Mouse (Mus musculus) T-cell, adult 66 days (primary cell): Measurements from ENCODE around the gene Mttp. TPM values are rescaled to one million over a fixed set of nuclear protein-coding genes. Genes with fewer than 3 reads are reported as not detected.

Experiments
- total RNA-seq, 2 experiments: library from RNA; stranded (reverse); gene quantifications; 3 replicates in 1 of 2; 4 replicates in 1 of 2; pipeline ENCODE4 v1.2.4; 2023

Mttp gene
- 1 to 10 TPM; 1.9 to 2.5 TPM for total RNA-seq

GRCm38 (mm10) chr3:138144642-138145171 is at the start of gene Mttp:
Gene Mttp, minus strand, starts transcription at chr3:138144968.

DNA sequence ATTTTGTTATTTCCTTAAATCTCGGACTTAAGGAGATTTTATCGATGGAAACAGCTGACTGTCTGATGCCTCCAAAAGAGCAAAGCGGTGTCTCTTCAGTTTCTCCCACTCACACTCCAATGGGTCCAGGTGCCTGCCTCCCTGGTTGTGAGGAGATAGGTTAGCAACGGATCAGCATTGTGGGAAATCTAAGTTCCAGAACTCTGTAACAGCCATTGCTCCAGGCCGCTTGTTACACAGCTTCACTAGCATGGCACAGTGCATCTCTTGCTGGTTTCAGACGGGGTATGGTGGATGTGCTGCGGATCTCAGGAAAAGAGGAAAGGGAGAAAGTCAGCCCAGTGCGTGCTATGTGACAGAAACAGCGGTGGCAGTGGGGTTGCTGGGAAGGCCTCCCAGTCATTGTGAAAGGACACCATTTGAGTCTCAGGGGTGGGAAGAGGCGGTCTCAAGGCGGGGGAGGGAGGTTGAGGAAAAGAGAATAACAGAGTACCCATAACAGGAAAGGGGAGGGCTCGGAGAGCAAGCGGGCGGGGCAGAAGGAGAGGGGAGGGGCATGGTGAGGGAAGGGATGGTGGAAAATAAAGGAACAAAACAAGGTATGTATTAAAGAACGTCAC is 49.0 kb upstream of the Mttp start, which contains the start of gene 4930579F01Rik:
4930579F01Rik (minus strand) TSS at position 143 of the 620 bp plus-strand sequence.

DNA sequence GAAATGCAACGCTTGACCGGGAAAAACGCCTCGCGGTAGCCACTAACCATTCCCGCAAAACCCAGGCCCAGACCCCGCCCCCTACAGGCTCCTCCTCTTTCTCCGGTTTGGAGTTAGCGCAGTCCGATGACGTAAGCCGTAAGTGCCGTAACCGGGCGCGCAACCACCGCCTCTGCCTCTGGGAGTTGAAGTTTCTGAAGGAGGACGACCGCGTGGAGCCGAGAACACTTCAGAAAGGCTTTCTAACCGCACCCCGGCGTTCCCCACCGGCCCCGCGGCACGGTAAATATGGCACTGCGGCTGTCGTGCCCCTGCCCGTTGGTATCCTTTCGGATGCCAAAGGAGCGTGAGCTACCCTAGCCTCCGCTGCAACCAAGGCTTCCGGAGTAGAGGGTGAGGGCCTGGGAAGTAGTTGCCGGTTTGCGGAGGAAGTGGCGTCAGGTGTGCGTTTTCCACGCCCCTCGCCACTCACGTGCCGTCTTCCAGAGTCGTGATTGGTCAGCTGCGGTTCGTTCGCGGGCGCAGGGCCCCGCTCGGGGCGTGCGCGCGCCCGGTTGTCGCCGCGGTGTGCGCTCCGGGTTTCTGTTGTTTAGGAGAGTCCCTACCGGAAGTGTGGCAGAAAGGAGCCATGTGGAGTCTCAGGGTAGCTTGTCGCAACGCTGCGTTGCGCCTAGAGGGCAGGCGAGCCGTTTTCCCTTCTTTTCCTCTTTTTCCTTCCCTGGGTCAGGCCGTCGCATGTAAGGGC is 1.3 kb downstream of the Mttp start, which contains the start of gene Trmt10a:
Trmt10a (plus strand) TSS at position 134 of the 745 bp plus-strand sequence.

DNA sequence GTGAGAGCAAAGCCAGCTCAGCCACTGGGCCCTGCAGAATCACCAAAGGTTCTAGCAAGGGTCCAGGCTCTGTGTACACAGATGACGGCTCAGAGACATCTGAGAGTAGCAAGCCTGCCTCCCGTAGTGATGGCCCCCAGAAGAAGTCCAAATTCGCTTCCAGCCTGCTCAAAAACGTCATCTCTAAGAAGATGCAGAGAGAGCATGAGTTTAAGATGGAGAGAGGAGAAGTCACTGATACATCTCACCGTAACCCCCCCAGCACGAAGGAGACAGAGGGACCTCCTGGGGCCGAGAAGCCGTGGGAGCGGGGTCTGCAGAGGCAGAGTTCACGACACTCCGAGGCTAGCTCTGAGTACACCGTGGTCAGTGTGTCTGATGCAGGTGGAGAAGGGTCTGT is 77.5 kb downstream of the Mttp start, which contains the start of gene Gm5105:
Gm5105 (minus strand) TSS at position 101 of the 400 bp plus-strand sequence.

DNA sequence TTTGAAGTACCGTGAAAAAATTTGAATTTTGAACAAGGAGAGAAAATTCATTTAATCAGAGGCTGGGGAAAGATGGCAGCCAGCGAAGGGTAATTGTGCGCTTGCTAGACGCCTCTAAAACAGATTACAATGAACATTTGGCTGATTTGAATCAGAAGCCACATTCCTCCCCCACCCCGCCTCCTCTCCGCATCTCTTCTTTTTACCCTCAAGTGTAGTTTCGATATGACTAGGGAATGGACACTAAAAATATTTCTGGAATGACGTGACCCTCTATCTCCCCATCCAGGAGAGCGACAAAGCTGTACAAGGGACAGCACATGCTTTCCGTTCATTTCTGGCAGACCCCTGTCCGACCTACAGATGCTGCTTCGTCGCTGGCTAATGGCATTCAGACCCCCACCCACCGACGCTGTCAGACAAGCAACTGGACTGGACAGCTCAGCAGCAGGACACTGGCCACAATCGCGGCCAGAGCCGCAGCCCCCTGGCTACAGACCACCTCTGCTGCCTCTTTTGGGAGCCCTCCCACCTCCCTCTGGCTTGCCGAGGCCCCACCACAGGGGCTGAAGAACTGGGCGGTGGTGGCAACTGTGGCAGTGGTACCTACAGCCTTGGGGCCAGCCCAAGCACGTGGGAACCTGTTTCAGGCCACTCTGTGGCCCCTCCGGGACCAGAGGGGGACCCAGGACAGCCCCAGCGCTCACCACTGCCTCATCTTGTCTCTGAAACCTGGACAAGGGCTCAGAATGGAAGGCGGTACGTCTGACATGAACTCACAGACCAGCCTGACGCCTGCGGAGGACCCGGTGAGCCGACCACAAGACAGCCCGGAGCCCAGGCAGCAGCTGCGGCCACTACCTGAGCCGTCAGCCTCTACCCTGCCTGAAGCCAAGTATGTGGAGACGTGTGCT is 79.8 kb downstream of the Mttp start, which contains the start of gene 1110002E22Rik:
1110002E22Rik (plus strand) TSS at position 321 of the 914 bp plus-strand sequence.

Other genes starting within 250 kb of the Mttp start
- 10 to 100 TPM; 54.7 to 58.1 TPM for gene Lamtor3, start 226.5 kb downstream of the Mttp start, total RNA-seq
- gene Dapp1, start 163.4 kb downstream of the Mttp start, total RNA-seq, result 10 to 100 TPM; 36.1 to 39.7 TPM
- gene 1110002E22Rik, start 79.9 kb downstream of the Mttp start, total RNA-seq, result not detected
- not detected for gene Gm5105, start 77.6 kb downstream of the Mttp start, total RNA-seq
- gene Trmt10a, start 1.5 kb downstream of the Mttp start, total RNA-seq, result 10 to 100 TPM; 10.4 to 12.6 TPM
- not detected for gene 4930579F01Rik, start 48.9 kb upstream of the Mttp start, total RNA-seq
- not detected for gene Adh7, start 72.8 kb upstream of the Mttp start, total RNA-seq
- gene Adh1, start 116.0 kb upstream of the Mttp start, total RNA-seq, result 1 to 10 TPM; 4.7 to 7.6 TPM
- not detected for gene Adh6a, start 168.3 kb upstream of the Mttp start, total RNA-seq
- not detected for gene Adh6b, start 196.8 kb upstream of the Mttp start, total RNA-seq